Mouse (Mus musculus) liver, embryonic 11.5 days (tissue): ENCODE data around the gene Pparg. TPM values are rescaled to one million over a fixed set of nuclear protein-coding genes. Genes with fewer than 3 reads are reported as not detected.

ENCODE experiments used
- ATAC-seq: fragments of 200-750 bp; cut with Nextera tagmentation; replicated peaks from 2 replicates; pipeline ENCODE4 v1.8.0; 2017; ENCODE audit warnings: moderate number of reproducible peaks, mild to moderate bottlenecking, moderate TSS enrichment, moderate library complexity; ENCODE audit not compliant: low FRiP score
- DNase-seq: peaks from one replicate; pipeline ENCODE4 v3.0.0-alpha.2; 2017; ENCODE audit warnings: low spot score
- H3K27ac ChIP-seq: fragments of 300-500 bp; sonication (generic); 2 replicates; pipeline ENCODE4 v1.5.1; 2014; ENCODE audit warnings: mild to moderate bottlenecking, low read depth, low read length, control low read depth
- H3K27me3 ChIP-seq: fragments of 300-500 bp; sonication (generic); replicated peaks from 2 replicates; pipeline ENCODE4 v1.6.1; 2014; ENCODE audit warnings: low read length, mixed read lengths; ENCODE audit not compliant: control insufficient read depth, insufficient read depth
- H3K36me3 ChIP-seq: fragments of 300-500 bp; sonication (generic); 2 replicates; pipeline ENCODE4 v1.6.1; 2014; ENCODE audit warnings: mild to moderate bottlenecking, low read length, moderate library complexity, mixed read lengths; ENCODE audit not compliant: control insufficient read depth, insufficient read depth
- H3K4me1 ChIP-seq: fragments of 300-500 bp; sonication (generic); replicated peaks from 2 replicates; pipeline ENCODE4 v1.6.1; 2014; ENCODE audit warnings: low read length, mixed read lengths; ENCODE audit not compliant: control insufficient read depth, insufficient read depth
- H3K4me2 ChIP-seq: fragments of 300-500 bp; sonication (generic); 2 replicates; pipeline ENCODE4 v1.6.1; 2014; ENCODE audit warnings: mild to moderate bottlenecking, control low read depth, moderate library complexity
- H3K4me3 ChIP-seq: fragments of 300-500 bp; sonication (generic); 2 replicates; pipeline ENCODE4 v1.5.1; 2014; ENCODE audit warnings: low read depth, low read length, control low read depth
- H3K9ac ChIP-seq: fragments of 300-500 bp; sonication (generic); 2 replicates; pipeline ENCODE4 v1.6.1; 2014; ENCODE audit warnings: low read depth, low read length, control low read depth
- H3K9me3 ChIP-seq: fragments of 300-500 bp; sonication (generic); 2 replicates; pipeline ENCODE4 v1.6.1; 2016; ENCODE audit warnings: low read length, inconsistent platforms, mixed read lengths; ENCODE audit not compliant: control insufficient read depth
- WGBS: fragments of 180-500 bp; shearing (Covaris S2); extraction: QIAGEN DNeasy Blood & Tissue Kit; methylation state at CpG from one replicate; pipeline ENCODE4 v1.1.7; 2014; 5-methylcytosine and 5-hydroxymethylcytosine counted together
- polyA plus RNA-seq: library from polyadenylated mRNA; unstranded; fragments of >200 nt; fragmentation: Nextera tagmentation; extraction: Ambion mirVana; gene quantifications from 2 replicates; pipeline ENCODE4 v1.2.1, GENCODE M21; 2014

The Pparg gene
- polyA plus RNA-seq, 1 experiment from 2014 or later = 1.2 TPM

DNA sequence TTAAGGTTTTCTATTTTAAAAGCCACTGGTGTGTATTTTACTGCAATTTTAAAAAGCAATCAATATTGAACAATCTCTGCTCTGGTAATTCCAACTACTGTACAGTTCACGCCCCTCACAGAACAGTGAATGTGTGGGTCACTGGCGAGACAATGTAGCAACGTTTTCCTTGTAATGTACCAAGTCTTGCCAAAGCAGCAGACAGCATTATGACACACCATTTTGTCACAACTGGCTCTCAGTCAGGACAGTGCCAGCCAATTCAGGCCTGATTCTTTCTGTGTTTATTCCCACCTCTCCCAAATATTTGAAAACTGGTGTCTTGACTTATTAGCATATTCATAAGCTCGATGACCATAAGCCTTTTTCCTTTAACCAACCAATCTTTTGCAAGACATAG, 60.9 kb downstream of the Pparg start:
- ATAC-seq (no peak), DNase-seq (no peak)
- Histone ChIP-seq H3K27ac (no peak overlapping the region), H3K27me3 (no peaks in the 10 kb centered on the region), H3K4me2 (no peak overlapping the region), H3K4me1 (no peaks in the 10 kb centered on the region), H3K9me3 (no peaks in the 10 kb centered on the region), H3K9ac (no peak overlapping the region), H3K36me3 (no peaks in the 10 kb centered on the region), H3K4me3 (no peak overlapping the region)
- 80% methylated on average over 4 of the region's 4 CpGs for WGBS

DNA sequence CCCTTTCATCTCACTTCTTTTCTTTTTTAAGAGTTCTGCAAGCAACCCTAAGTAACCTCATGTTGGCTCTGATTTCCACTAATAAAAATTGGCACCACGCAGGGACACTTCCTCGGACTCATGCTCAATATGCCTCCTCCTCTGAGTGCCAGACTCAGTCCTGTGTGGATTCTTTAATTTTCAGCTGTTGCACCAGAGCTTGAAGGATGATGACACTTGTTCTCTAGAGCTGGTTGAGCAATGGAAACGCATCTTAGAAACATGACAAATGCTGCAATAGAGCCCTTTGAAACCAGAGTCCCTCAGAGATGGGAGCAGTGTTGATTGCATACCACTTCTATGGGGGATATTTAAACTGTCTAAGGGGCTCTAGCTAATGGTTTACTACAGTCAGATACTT, 63.7 kb downstream of the Pparg start:
- Histone ChIP-seq H3K4me2 (no peak overlapping the region), H3K27ac (no peak overlapping the region), H3K4me1 (no peaks in the 10 kb centered on the region), H3K36me3 (no peaks in the 10 kb centered on the region), H3K9me3 (no peaks in the 10 kb centered on the region), H3K27me3 (no peaks in the 10 kb centered on the region), H3K9ac (no peak overlapping the region), H3K4me3 (no peak overlapping the region)
- DNase-seq (no peak), ATAC-seq (no peak)
- WGBS = 81% methylated on average over 3 of the region's 3 CpGs

DNA sequence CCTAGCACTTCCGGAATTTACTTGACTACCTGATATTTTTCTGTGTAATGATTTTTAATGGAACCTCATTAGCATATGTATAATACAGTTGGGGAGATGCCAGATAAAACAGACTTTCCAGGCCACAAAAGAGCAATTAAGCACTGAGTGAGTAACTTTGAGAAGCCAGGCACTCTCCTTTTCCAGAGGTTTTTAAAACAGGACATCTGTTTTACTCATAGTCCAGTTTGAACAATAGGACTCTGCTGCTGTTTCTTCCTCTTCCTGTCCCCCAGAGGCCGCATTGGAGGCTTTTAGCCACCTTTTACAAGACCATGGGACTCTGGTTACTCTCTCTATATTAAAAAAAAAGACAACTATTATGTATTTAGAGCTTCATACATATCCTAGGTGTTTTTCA, 72.0 kb downstream of the Pparg start:
- WGBS = 64% methylated on average over 2 of the region's 2 CpGs
- Histone ChIP-seq H3K4me2 (no peak overlapping the region), H3K4me1 (no peaks in the 10 kb centered on the region; the same call in 1 of the 2 replicates), H3K9ac (no peak overlapping the region), H3K9me3 (no peaks in the 10 kb centered on the region), H3K27me3 (no peaks in the 10 kb centered on the region), H3K36me3 (no peaks in the 10 kb centered on the region), H3K27ac (no peak overlapping the region), H3K4me3 (no peak overlapping the region)
- no peak for ATAC-seq
- DNase-seq = no peak

DNA sequence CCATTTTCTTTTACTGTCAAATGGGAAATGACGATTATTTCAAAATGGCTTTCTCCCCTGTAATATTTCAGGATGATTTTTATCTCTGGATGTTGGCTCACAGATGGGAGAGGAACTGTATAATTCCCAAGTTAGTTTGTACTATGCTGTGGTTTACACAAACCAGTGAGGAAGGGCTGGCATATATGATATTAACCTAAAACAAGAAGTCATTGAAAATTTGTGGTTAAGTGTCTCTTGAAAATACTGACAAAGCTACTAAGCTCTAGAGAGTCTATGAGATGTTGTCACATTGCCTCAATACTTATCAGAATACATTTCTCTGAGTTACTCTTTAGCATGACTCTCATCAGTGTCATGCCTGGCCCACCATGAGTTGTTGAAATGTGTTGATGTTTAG, 73.3 kb downstream of the Pparg start:
- H3K9me3 ChIP-seq = no peaks in the 10 kb centered on the region
- no peaks in the 10 kb centered on the region for H3K27me3 ChIP-seq
- no peak overlapping the region for H3K4me3 ChIP-seq
- no peak overlapping the region for H3K4me2 ChIP-seq
- ATAC-seq (no peak), DNase-seq (no peak)
- H3K9ac ChIP-seq = no peak overlapping the region
- no peak overlapping the region for H3K27ac ChIP-seq
- H3K36me3 ChIP-seq = no peaks in the 10 kb centered on the region
- 59% methylated on average over 1 of the region's 1 CpGs for WGBS
- H3K4me1 ChIP-seq = no peaks in the 10 kb centered on the region; the same call in 1 of the 2 replicates

DNA sequence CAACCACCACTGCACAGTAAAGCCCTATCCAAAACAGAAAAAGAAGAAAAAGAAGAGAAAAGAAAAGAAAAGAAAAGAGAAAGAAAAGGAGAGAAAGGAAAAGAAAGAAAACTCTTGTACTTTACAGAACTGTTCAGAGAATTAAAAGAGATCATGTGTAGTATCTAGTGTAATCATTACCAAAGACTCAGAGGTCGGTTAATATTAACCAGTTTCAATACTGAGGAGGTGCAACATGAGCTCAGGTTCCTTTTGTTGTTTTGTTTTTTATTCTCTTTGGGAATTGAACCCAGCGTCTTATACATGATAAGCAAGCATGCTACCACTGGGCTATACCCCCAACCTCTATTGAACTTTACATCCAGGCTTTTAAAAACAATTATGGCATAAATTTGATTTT, 74.1 kb downstream of the Pparg start:
- Histone ChIP-seq H3K4me2 (no peak overlapping the region), H3K36me3 (no peaks in the 10 kb centered on the region), H3K27me3 (no peaks in the 10 kb centered on the region), H3K27ac (no peak overlapping the region), H3K4me1 (no peaks in the 10 kb centered on the region; the same call in 1 of the 2 replicates), H3K9me3 (no peaks in the 10 kb centered on the region), H3K4me3 (no peak overlapping the region), H3K9ac (no peak overlapping the region)
- 57% methylated on average over 2 of the region's 2 CpGs for WGBS
- ATAC-seq (no peak), DNase-seq (no peak)

DNA sequence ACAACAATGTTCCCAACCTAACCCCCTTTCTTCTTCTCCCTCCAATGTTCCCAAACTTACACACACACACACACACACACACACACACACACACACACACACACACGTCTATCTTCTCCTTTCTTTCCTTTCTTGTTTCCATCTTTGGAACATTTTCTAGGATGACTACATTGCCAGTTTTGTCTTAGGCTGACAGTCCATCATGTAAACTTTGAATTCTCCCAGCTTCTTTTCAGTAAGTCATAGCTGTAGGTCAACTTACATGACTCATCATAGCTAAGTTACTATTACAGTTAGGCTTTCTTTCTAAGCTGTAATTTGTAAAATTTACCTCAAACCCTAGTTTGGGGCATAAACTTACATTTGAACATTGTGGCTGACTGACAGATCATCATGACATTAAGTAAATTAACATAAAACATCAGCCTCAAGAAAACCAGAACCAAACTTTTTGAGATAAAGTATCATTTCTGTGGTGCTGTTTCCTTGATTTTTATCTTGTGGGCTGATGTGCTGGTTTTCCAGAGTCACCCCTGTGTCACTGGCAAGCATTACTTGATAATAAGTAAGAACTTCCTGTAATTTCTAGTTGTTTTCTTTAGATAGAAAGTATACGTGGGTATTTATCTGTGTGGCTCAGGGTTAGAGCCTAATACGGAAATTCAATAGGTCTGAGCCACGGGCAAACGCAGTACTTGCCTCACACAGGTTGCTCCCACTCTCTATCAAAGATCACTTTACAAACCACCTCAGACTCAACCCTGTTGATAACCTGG, 79.7 kb downstream of the Pparg start:
- H3K9ac ChIP-seq = no peak overlapping the region
- no peaks in the 10 kb centered on the region; the same call in 1 of the 2 replicates for H3K4me1 ChIP-seq
- ATAC-seq (no peak), DNase-seq (no peak)
- 42% methylated on average over 5 of the region's 5 CpGs for WGBS
- no peaks in the 10 kb centered on the region for H3K27me3 ChIP-seq
- no peaks in the 10 kb centered on the region for H3K9me3 ChIP-seq
- H3K36me3 ChIP-seq = no peaks in the 10 kb centered on the region
- no peak overlapping the region for H3K4me2 ChIP-seq
- no peak overlapping the region for H3K4me3 ChIP-seq
- no peak overlapping the region for H3K27ac ChIP-seq

DNA sequence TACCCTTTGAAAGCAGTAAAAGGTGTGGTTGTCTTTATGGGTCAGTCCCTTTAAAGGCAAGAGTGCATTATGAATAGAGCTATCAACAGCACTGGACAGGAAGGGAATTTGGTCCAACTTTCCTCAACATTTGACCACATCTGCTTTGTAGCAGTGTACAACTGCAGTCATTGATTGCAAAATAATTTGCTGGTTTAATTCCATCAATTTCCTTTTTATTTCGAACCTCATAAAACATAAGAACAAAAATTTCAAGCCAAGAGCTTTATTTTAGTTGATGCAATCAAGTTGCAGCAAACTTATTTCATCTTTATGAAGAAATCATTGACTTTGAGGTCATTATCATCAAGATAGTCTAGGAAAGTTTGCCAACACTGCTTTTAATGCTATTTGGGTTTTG, 91.8 kb downstream of the Pparg start:
- no peak overlapping the region for H3K27ac ChIP-seq
- no peak overlapping the region for H3K9ac ChIP-seq
- WGBS = 59% methylated on average over 1 of the region's 1 CpGs
- no peaks in the 10 kb centered on the region for H3K36me3 ChIP-seq
- no peaks in the 10 kb centered on the region for H3K4me1 ChIP-seq
- no peaks in the 10 kb centered on the region for H3K9me3 ChIP-seq
- no peaks in the 10 kb centered on the region for H3K27me3 ChIP-seq
- H3K4me2 ChIP-seq = no peak overlapping the region
- ATAC-seq (no peak), DNase-seq (no peak)
- H3K4me3 ChIP-seq = no peak overlapping the region

DNA sequence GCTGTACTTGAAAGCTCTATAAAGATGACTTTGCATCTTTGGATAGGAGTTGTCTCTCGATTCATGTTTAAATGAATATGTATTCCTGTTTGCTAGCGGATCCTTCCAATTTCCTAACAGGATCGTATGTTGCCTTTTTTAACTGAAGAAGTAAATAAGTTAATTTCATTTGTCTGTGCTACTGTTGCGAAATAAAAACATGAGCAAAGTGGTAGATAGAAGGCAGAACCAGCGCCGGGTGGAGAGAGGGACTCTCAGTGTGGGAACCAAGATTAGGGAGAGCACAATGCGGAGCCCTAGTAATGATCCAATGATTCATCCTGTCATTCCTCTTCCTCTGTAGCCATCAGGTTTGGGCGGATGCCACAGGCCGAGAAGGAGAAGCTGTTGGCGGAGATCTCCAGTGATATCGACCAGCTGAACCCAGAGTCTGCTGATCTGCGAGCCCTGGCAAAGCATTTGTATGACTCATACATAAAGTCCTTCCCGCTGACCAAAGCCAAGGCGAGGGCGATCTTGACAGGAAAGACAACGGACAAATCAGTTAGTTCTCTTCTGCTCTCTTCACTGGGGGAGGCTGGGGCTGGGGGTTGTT, 102.1 kb downstream of the Pparg start:
- Histone ChIP-seq H3K4me2 (no peak overlapping the region), H3K27me3 (no peaks in the 10 kb centered on the region), H3K27ac (no peak overlapping the region), H3K4me3 (no peak overlapping the region), H3K36me3 (no peaks in the 10 kb centered on the region), H3K9me3 (no peaks in the 10 kb centered on the region), H3K9ac (no peak overlapping the region), H3K4me1 (no peaks in the 10 kb centered on the region; the same call in 1 of the 2 replicates)
- no peak for DNase-seq
- whole genome bisulfite sequencing = 47% methylated on average over 16 of the region's 16 CpGs
- no peak for ATAC-seq

DNA sequence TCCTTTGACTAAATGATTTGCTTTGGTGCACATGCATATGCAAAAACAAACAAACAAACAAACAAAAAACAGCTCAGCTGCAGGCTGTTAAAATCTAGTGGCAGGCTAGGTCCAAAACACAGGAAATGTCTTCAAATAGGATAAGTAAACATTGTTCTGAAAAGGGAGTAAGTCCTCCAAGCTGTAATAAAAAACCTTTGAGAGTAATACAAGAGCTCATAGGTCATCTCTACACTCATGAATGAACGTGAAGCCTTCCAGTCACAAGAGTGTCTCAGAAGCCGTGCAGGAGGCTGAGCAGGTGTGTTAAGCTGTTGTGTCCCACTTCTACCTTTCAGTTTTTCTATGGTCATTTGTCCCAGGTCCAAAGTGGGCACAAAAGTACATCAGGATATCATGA, 102.6 kb downstream of the Pparg start:
- 77% methylated on average over 2 of the region's 2 CpGs for WGBS
- Histone ChIP-seq H3K4me3 (no peak overlapping the region), H3K36me3 (no peaks in the 10 kb centered on the region), H3K9ac (no peak overlapping the region), H3K27ac (no peak overlapping the region), H3K27me3 (no peaks in the 10 kb centered on the region), H3K9me3 (no peaks in the 10 kb centered on the region), H3K4me1 (no peaks in the 10 kb centered on the region; the same call in 1 of the 2 replicates), H3K4me2 (no peak overlapping the region)
- DNase-seq (no peak), ATAC-seq (no peak)
